Mouse (Mus musculus): ENCODE measurements around the gene Usp7. TPM values are rescaled to one million over a fixed set of nuclear protein-coding genes. Genes with fewer than 3 reads are reported as not detected.
A peak's percentile ranks its signal among the peaks of the same experiment; 100 is the strongest.

Gene Usp7
- polyA plus RNA-seq, 1 experiment from 2014 or later, result 16.5 TPM

DNA sequence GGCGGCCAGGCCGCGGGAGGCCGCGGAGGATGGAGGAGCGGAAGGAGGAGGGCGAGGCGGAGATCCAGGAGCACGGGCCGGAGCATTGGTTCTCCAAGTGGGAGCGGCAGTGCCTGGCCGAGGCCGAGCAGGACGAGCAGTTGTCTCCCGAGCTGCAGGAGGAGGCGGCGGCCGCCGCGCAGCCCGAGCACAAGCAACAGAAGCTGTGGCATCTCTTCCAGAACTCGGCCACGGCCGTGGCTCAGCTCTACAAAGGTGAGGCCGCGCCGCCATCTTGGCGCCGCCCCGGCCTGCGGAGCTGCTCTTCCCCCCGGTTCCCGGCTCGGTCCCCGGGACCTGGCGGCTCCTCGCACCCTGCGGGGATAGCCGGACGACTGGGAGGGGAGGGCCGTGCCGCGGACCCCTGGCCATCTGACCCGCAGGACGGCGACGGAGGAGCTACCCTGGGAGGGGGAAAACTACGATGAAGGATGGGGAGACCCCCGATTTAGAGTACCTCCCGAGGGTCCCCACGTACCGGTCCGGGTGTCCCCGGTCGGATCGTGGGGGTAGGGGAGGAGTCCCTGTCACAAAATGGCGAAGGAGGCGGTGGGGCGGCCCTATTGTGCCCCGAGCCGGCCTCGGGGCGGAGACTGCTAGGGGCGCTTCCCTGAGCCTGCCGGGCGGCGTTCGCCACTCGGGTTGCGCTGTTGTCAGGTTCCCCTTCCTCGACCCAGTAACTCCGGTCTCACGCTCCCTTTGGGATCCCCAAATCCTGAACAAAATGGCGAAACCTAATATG lies 38.5 kb upstream of the Usp7 start:
- ATAC-seq (peak; percentile 7; the same call in 1 of the 2 replicates), DNase-seq (ENCODE audit: low spot score) (peak; percentile 86)
- Histone ChIP-seq H3K27me3 (replicated peaks; ENCODE audit: insufficient read depth, low read length) (no peaks in the 10 kb centered on the region), H3K4me3 (ENCODE audit: low read depth, low read length) (peak overlapping the region; percentile 100), H3K4me1 (ENCODE audit: insufficient read depth, low read depth, low read length) (peaks cover 15% of the 10 kb centered on the region; the same call in 1 of the 2 replicates), H3K4me2 (replicated peaks; ENCODE audit: low read depth, low read length) (peak overlapping the region; percentile 75), H3K36me3 (ENCODE audit: insufficient read depth, low read length) (no peaks in the 10 kb centered on the region; the same call in 1 of the 2 replicates), H3K27ac (ENCODE audit: low read length) (peak overlapping the region; percentile 99), H3K9ac (replicated peaks; ENCODE audit: low read depth) (peak overlapping the region; percentile 96), H3K9me3 (ENCODE audit: low read length) (no peaks in the 10 kb centered on the region)
- TF ChIP-seq EP300 (IDR thresholded peaks at IDR 0.05) (no peak), CTCF (IDR thresholded peaks at IDR 0.05) (no peak)
- WGBS, result 3% methylated on average over 51 of the region's 74 CpGs

DNA sequence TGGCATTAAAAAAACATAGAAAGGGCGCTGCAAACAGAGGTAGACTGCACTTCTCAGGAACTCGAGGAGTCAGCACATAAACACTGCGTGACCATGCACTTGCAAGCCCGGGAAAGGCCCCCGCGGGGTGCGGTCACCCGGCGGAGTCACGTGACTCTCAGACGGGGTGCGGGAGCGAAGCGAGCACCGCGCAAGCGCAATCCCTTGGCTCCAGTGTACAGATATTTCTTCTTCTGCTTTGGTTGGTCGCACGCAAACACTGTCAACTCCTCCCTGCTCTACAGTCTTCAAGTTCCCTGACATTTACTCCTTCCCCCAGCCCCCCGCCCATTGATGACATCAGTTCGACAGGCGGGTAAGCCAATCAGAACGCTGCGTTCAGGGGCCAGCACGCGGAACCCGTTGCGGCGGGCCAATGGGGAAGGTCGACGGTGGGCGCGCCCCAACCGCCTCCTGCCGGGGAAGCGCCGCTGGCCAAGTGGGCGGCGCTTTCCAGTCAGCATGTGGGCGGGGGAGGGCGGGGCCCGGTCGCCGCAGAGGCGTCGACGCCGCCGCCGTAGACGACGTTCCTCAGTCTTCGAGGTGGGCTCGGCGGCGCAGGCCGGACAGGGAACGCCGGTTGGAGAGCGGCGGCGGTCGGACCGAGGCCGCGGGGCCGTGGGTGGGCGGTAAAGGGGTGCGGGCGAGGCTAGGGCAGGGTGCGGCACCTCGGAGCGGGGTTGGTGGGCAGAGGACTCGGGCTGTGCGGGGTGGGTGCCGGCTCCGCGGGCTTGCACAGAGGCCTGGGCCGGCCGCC lies 37.7 kb upstream of the Usp7 start, which contains the start of gene 1810013L24Rik:
TSS of gene 1810013L24Rik (plus strand) at position 537 of the 796 bp plus-strand sequence.
- H3K27me3 ChIP-seq (replicated peaks; ENCODE audit: insufficient read depth, low read length), result no peaks in the 10 kb centered on the region
- H3K4me3 ChIP-seq (ENCODE audit: low read depth, low read length), result peak within 1 kb of the TSS; percentile 100
- no peaks in the 10 kb centered on the region; the same call in 1 of the 2 replicates for H3K36me3 ChIP-seq (ENCODE audit: insufficient read depth, low read length)
- TF ChIP-seq CTCF (IDR thresholded peaks at IDR 0.05), result peak; percentile 36
- TF ChIP-seq EP300 (IDR thresholded peaks at IDR 0.05), result peak; percentile 71
- H3K9me3 ChIP-seq (ENCODE audit: low read length), result no peaks in the 10 kb centered on the region
- ATAC-seq (peak; percentile 93), DNase-seq (ENCODE audit: low spot score) (peak; percentile 100)
- H3K9ac ChIP-seq (replicated peaks; ENCODE audit: low read depth), result peak within 1 kb of the TSS; percentile 96
- H3K27ac ChIP-seq (ENCODE audit: low read length), result peak within 1 kb of the TSS; percentile 99
- WGBS, result under 1% methylated on average over 74 of the region's 80 CpGs
- H3K4me2 ChIP-seq (replicated peaks; ENCODE audit: low read depth, low read length), result peak within 1 kb of the TSS; percentile 87
- peaks cover 15% of the 10 kb centered on the region; the same call in 1 of the 2 replicates for H3K4me1 ChIP-seq (ENCODE audit: insufficient read depth, low read depth, low read length)

DNA sequence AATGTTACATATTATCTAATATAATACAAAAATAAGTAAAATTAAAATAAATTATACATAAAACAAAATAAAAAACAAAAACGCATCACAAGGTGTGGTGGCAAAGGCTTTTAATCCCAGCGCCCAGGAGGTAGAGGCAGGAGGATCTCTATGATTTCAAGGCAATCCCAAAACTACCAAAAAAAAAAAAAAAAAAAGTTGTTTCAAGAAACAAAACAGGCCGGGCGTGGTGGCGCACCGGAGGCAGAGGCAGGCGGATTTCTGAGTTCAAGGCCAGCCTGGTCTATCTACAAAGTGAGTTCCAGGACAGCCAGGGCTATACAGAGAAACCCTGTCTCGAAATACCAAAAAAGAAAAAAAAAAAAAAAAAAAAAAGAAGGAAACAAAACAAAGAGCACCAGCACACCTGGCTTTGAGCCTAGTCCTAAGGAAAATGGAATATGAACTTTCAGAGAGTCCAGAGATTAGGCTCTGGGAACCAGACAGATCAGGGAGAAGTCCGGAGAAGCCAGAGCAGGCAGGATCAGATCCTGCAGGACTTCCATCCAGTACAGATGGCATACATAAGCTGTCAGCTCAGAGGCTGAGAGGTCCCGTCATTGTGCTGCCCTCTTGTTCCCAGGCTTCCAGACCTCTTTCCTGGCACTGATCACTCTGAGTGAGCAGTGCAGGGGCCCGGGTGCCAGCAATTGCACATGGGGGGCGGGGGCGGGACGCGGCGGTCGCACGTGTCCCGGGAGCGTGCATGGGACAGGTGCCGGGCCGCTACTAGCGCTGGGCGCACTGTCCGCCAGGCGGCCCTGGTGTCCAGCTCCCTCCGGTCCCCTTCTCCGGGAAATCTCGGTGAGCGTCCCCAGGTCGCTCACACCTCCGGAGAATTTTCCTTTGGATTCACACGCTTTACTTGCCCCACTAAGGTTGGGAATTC lies 36.8 kb upstream of the Usp7 start:
- Histone ChIP-seq H3K27me3 (replicated peaks; ENCODE audit: insufficient read depth, low read length) (no peaks in the 10 kb centered on the region), H3K9me3 (ENCODE audit: low read length) (no peaks in the 10 kb centered on the region), H3K4me3 (ENCODE audit: low read depth, low read length) (peak overlapping the region; percentile 51), H3K9ac (replicated peaks; ENCODE audit: low read depth) (peak overlapping the region; percentile 23; the same call in 1 of the 2 replicates), H3K4me2 (replicated peaks; ENCODE audit: low read depth, low read length) (peak overlapping the region; percentile 87), H3K27ac (ENCODE audit: low read length) (peak overlapping the region; percentile 96), H3K36me3 (ENCODE audit: insufficient read depth, low read length) (no peaks in the 10 kb centered on the region; the same call in 1 of the 2 replicates), H3K4me1 (ENCODE audit: insufficient read depth, low read depth, low read length) (peaks cover 15% of the 10 kb centered on the region; the same call in 1 of the 2 replicates)
- DNase-seq (ENCODE audit: low spot score) (peak; percentile 92), ATAC-seq (peak; percentile 55)
- WGBS, result 11% methylated on average over 33 of the region's 33 CpGs
- TF ChIP-seq CTCF (IDR thresholded peaks at IDR 0.05) (peak; percentile 71), EP300 (IDR thresholded peaks at IDR 0.05) (peak; percentile 40)

DNA sequence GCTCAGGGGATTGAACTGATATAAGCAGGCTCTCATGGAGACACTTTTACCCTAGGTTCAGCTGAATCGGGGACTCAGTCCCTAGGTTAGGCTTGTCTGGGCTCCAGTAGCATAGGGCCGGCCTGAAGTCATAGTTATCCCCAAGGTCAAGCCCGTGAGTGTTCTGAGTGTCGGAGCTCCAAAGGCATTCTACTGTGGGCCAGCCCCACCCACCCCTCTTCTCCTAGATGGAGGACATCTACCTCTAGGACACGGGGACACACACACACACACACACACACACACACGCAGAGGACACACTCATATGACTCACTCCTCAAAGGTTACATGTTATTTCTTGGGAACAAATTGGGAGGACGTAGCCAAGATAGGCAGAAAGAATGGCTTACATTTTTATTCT lies 35.3 kb upstream of the Usp7 start:
- ATAC-seq (no peak), DNase-seq (ENCODE audit: low spot score) (no peak)
- WGBS, result 81% methylated on average over 7 of the region's 7 CpGs

DNA sequence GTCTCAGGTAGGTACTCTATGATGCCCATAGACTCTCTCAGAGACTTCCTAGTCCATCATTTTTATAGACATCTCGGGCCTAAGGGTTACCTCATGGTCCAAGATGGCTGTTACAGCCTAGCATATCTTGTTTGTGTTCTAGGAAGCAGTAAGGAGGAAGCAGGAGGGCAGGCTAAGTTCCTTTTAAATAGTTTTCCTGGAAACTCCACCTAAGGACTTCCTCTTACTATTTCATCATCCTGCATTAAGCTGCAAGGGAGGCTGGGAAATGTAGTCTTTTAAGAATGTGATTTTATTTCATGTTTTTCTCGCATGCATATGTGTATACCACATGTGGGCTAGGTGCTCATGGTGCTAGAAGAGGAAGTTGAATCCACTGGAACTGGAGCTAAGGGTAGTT lies 31.6 kb upstream of the Usp7 start:
- ATAC-seq (peak; percentile 83), DNase-seq (ENCODE audit: low spot score) (peak; percentile 91)
- Histone ChIP-seq H3K4me2 (replicated peaks; ENCODE audit: low read depth, low read length) (no peak overlapping the region), H3K4me1 (ENCODE audit: insufficient read depth, low read depth, low read length) (no peaks in the 10 kb centered on the region), H3K9ac (replicated peaks; ENCODE audit: low read depth) (no peak overlapping the region), H3K27ac (ENCODE audit: low read length) (no peak overlapping the region), H3K9me3 (ENCODE audit: low read length) (no peaks in the 10 kb centered on the region), H3K27me3 (replicated peaks; ENCODE audit: insufficient read depth, low read length) (no peaks in the 10 kb centered on the region), H3K36me3 (ENCODE audit: insufficient read depth, low read length) (no peaks in the 10 kb centered on the region), H3K4me3 (ENCODE audit: low read depth, low read length) (no peak overlapping the region)
- whole genome bisulfite sequencing, result 58% methylated on average over 2 of the region's 2 CpGs
- peak; percentile 96 for TF ChIP-seq EP300 (IDR thresholded peaks at IDR 0.05)
- no peak for TF ChIP-seq CTCF (IDR thresholded peaks at IDR 0.05)

More for the DNA sequence above, 35.3 kb upstream of the Usp7 start:
- Histone ChIP-seq H3K4me3 (ENCODE audit: low read depth, low read length) (no peak overlapping the region), H3K9ac (replicated peaks; ENCODE audit: low read depth) (no peak overlapping the region), H3K4me2 (replicated peaks; ENCODE audit: low read depth, low read length) (no peak overlapping the region), H3K36me3 (ENCODE audit: insufficient read depth, low read length) (no peaks in the 10 kb centered on the region), H3K9me3 (ENCODE audit: low read length) (no peaks in the 10 kb centered on the region), H3K27me3 (replicated peaks; ENCODE audit: insufficient read depth, low read length) (no peaks in the 10 kb centered on the region), H3K27ac (ENCODE audit: low read length) (peak overlapping the region; percentile 63), H3K4me1 (ENCODE audit: insufficient read depth, low read depth, low read length) (peaks cover 5% of the 10 kb centered on the region; the same call in 1 of the 2 replicates)
- TF ChIP-seq EP300 (IDR thresholded peaks at IDR 0.05), result no peak
- no peak for TF ChIP-seq CTCF (IDR thresholded peaks at IDR 0.05)
